Mouse (Mus musculus) ES-Bruce4 (cell line): Measurements from ENCODE around the gene Sgcd.

ENCODE experiments used
- CTCF ChIP-seq: IDR thresholded peaks from one replicate; pipeline ENCODE4 v1.8.1; 2011; ENCODE audit warnings: low read depth, low read length
- EP300 ChIP-seq: IDR thresholded peaks from 2 replicates; pipeline ENCODE4 v1.6.1; 2011; ENCODE audit warnings: low read depth, low read length; ENCODE audit not compliant: insufficient read depth

GRCm38 (mm10) chr11:46875774-46876173, 1113.0 kb downstream of the Sgcd start:
- TF ChIP-seq CTCF (no peak), EP300 (no peak)
